Mouse (Mus musculus) retina, postnatal 1 day (tissue): Measurements from ENCODE around the gene Cnot8.

Experiments
- DNase-seq: peaks from one replicate; pipeline ENCODE4 v3.0.0-alpha.2; 2012

The Cnot8 gene

GRCm38 (mm10) chr11:58107009-58107408 lies 3.1 kb downstream of the Cnot8 start:
- DNase-seq = peak; percentile 24

GRCm38 (mm10) chr11:58107664-58108337 lies 3.8 kb downstream of the Cnot8 start:
- DNase-seq = no peak

DNA sequence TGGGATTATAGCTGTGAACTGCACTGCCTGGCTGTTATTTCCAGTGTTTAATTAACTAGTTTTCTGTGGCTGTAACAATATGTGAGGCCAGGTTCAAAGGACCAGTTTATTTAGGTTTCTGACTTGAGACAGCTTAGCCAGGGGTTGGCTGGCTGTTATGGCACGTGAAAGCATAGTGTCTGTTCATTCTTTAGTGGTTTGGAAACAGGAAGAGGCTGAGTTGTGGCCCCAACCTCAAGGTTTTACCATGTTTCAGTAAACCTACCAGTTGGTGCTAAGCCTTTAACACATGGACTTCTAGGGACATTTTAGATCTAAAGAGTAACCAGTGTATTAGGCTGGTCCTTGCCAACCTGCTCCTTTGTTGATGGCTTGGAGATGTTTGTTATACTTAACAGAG lies 12.6 kb downstream of the Cnot8 start:
- no peak for DNase-seq

GRCm38 (mm10) chr11:58117044-58117652 lies 13.2 kb downstream of the Cnot8 start:
- no peak for DNase-seq

DNA sequence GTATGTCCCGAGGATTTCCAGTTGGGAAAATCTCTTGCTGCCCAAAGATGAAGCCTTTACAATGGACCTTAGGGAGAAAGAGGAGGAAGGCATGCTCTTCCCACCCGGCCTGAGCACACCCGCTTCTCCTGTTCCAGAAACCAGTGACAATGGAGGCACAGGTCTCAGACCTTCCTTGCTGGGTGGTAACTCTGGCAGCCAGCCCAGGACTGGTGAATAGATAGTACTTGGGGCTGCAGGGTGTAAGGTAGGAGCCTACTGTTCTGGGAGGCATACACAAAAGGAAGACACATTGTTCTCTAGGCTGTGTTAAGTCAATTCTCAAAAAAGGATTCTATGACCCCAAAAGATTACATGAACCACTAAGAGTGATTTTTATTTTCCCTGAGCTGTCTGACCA lies 16.7 kb downstream of the Cnot8 start:
- DNase-seq = no peak

GRCm38 (mm10) chr11:58121351-58121750 lies 17.4 kb downstream of the Cnot8 start:
- DNase-seq = no peak

DNA sequence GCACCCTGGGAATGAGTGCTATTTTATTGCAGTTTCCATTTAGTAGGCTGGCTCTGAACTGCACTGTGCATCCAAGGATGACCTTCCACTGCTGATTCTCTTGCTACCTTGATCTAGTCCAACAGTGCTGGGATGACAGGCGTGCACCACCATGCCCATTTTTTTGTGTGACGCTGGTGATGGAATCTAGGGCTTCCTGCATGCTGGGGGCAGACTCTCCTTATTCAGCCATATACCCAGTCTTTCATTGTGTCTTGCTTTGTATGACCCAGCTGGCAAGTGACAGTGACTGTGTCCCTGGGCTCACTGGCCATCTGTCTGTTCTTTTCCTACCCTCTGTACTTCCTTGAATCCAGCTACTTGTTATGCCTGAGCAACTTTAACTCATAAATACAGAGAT lies 19.8 kb downstream of the Cnot8 start:
- no peak for DNase-seq

DNA sequence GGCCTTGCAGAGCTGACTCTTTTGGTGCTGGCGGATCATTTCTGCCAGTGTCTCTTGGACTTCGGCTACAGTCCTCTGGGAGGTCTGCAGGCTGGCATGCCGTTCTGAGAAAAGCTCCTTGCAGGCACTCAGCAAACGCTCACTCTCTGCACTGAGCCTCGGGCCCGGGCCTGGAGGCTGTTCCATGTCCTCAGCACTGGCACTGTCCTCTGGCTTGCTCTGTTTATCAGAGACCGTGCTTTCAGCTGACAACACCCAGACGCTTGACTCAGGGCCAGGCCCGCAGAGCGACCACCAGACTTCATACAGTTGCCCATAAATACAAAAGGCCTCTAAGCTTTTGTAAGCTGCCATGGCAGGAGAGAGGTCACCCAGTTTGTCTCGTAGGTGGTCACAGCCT lies 21.1 kb downstream of the Cnot8 start:
- no peak for DNase-seq

- DNase-seq = peak; percentile 53
These were observed 22.6 kb downstream of the Cnot8 start for GRCm38 (mm10) chr11:58126397-58127160.

DNA sequence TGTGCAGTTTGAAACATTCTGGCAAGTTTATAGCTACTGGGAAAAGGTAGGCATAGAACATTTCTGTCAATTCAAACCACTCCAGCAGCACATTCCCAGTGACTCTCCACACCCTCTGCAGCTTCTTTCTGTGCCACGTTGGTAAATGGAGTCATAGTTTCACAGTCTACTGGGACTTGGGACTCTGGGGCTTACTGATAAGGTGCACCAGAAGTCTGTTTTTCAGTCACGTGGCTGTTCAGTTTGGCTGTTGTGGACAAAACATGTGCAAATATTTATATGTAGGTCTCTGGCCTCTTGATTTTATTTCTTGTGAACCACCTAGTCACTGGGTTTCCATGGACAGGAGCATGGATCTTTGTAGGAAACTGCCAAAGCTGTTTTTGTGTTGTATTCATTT lies 23.6 kb downstream of the Cnot8 start:
- DNase-seq = no peak

GRCm38 (mm10) chr11:58129302-58129843 lies 25.4 kb downstream of the Cnot8 start:
- DNase-seq = no peak

DNA sequence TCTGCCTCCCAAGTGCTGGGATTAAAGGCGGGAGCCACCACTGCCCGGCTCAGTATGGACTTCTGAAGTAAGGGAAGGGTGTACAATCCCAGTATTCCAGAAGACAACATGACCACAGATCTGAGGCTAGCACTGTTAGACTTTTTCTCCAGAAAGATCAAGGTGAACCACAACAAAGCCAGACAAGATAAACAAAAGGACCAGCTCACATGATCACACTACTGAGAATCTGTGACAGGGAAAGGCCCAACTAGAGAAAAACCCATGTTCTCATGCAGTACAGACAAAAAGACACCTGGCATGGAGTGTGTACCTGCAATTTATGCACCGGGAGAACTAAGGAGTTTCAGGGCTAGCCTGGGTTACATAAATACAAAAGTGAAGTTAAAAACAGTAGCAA lies 28.1 kb downstream of the Cnot8 start:
- no peak for DNase-seq

GRCm38 (mm10) chr11:58134869-58135268 lies 30.9 kb downstream of the Cnot8 start:
- DNase-seq = no peak

DNA sequence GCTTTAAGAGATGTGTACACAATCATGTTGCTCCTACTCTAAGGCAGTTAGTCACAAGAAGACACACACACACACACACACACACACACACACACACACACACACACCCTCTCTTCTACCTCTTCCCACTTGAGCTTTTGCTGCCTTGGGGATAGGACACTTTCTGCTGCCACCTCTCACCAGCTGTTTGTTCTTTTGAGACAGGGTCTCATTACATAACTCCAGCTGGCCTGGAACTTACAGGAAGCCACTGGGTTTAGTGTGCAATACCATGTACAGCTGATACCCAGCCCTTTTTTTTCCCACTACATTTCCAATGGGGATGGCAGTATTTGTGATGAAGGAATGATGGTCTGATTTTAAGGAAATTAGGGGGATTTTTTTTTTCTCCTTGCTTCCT lies 31.3 kb downstream of the Cnot8 start:
- no peak for DNase-seq

DNA sequence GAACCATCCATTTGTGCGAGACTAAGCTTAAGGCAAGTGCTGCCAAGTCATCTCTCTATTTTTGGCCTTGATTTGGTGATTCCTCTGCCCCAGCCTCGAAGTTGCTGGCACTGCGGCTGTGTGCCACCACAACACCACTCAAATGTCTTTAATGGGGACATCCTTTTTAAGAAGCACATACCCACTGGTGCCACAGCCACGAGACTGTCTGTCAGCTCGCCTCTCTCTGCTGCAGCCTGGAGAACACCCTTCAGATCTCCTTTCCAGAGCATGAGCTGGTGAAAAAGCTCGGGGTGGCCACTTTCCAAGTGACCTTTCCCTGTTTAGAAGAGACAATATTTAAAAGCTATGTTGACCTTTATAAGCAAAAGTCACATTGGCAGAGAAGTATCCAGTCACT lies 32.7 kb downstream of the Cnot8 start:
- DNase-seq = no peak

DNA sequence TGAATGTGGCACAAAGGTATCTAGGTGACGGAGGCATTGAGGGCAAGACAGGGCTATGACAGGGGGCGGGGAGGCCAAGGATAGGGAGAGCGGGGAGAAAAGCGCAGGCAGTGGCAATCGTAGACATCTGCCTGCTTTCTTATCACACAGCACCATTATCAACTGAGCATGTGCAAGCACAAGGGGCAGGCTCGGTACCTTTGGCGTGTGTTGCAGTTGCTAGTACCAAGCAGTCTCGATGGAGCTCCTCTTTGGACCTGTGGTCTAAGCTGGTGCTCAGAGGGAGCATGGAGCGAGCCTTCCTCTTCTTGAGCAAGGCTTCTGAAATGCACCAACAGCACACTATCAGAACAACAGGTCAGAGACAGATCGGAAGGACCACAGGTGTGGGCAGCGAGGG lies 34.9 kb downstream of the Cnot8 start:
- DNase-seq = no peak

GRCm38 (mm10) chr11:58139466-58139865 lies 35.5 kb downstream of the Cnot8 start:
- DNase-seq = no peak

DNA sequence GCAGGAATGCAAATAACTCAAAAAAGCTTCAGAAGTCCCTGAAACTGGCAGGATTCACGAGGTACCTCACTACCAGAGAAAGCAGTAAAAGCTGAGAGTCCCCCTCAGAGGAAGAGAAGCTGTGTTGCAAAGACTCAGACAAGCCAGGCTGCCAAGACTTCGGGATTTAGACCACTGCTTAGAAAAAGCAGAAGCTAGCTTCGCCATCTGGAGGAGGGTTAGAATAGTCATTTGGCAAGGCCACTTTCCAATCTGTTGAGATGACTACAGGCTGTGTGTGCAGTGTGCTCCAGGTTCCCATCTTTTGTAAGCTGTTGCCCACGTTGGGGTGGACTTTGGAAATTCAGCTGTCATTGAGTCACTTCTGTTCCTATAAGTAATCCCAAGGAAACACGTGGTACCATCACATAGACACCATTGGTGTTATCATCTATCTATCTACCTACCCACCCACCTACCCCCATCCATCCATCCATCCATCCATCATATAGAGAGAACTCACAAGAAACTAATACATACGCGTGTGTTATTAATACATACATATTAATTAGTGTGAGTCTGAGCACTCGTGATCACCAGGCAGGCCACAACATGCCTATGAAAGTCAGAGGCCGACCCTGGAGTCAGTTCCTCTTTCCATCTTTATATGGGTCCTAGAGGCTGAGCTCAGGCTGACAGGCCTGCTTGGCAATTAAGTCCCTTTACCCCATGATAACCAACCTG lies 39.9 kb downstream of the Cnot8 start:
- no peak for DNase-seq

DNA sequence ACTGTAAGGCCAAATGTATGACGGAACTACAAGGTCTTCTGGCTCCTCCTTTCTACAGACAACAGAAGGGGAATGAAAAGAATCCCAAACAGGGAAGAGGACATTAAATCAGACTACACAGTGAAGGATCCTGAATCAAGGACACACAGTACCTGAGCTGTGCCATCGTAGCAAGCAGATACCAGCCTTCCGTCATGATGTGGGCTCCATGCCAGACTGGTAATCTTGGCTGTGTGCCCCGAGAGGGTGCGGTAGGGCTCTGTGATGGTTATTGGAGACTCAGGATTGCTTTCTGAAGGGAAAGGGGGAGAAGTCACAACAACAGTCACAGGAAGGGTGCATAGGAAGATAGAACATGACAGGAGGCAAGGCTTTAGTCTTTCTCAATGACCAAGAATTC lies 42.3 kb downstream of the Cnot8 start:
- DNase-seq = no peak

DNA sequence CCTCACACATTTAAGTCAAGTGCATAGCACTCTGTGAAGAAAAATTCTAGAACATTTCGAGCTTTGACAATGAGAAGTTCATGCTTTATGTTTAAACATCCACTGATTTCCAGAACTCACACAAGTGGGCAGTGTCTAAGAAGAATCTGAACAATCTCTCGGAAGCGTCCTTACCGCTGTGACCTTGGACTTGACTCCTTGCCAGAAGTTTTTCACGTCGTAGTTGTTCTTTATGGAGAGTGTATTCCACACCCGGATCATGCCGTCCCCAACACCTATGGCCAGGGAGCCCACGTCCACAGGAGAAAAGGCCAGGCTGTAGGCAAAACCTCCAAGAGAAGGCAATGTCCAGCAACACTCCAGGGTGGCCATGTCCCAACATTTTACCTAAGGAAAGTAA lies 51.5 kb downstream of the Cnot8 start:
- DNase-seq = no peak

DNA sequence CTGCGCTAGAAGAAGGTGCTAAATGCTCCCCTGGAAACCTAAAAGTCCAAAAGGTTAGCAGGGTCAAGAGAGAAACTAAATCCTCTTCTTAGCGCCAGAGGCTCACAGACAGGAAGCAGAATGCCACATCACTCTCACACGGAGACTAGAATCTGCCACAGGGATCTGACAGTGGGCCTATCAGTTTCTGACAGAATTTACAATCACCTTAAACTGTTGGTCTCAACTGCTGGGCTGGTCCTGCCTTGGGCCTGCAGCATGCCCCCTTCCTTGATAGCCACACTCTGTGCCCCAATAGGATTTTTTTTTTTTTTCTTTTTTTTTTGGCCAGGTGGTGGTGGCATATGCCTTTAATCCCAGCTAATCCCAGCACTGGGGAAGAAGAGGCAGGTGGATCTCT lies 52.9 kb downstream of the Cnot8 start:
- no peak for DNase-seq

- peak; percentile 28 for DNase-seq
These were observed 61.1 kb downstream of the Cnot8 start for GRCm38 (mm10) chr11:58165072-58165471.

GRCm38 (mm10) chr11:58167822-58168166 lies 63.8 kb downstream of the Cnot8 start:
- no peak for DNase-seq
